Mouse (Mus musculus) thymus, postnatal 36 days (tissue): ENCODE measurements around the gene Wnt8b.

Experiments
- DNase-seq, 2 experiments: peaks; one replicate each; pipeline ENCODE4 v3.0.0; 2022; ENCODE audit warnings: mixed read lengths in 2 of 2

Gene Wnt8b

DNA sequence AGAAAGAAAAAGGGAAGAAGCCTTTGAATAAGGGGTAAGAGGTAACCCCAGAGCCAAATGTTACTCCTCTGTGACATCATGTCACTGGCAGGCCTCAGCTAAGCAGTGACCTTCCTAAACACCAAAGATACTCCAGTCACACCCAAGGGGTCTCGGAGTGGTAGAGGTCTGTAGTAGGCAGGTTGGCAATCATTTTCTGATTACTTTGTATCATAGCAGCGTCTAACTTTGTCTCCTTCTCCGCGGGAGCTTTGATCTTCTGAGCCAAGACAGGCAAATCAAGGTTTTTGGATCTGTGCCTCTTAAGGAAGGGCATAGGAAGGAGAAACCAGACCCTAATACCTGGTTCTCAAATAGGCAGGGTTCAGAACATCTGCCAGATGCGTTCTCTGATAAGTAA, 19.3 kb downstream of the Wnt8b start:
- DNase-seq = peak in 1 of 2 experiments; percentile 29

DNA sequence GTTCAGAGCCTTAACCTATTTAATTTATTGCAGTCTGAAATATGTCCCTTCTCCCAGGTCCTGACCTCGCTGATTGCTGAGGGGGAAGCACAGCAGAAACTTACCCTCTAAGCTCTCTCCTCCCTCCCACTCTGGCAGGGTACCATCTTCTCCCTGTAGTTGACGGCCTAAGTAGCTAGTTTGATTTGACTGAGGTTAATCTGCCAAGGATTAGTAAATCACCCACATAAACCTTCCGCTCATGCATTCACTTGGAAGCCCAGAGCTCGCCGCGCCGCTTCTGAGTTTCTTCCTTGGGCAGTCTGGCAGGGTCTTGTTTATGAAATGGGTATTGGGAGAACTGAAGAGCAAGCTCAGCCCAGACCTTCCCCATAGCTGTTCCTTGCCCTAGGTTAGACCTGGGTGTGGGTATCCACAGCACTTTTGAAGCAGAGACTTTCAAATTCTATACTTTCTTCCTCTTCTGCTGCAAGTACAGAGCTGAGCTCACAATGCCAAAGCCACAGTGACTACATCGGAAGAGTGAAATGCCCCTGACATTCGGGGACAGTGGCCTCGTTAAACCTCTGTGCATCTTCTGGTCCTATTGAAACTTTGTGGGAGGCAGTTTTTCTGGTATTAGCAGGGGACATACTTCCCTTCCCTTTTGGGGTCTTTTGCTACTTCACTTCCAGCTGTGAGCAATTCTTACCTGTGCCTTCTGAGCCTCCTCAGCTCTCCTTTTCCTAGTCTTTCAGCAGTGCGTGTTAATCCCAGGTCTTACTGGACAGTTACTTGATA, 20.0 kb downstream of the Wnt8b start:
- peak in 1 of 2 experiments; percentile 26 for DNase-seq

DNA sequence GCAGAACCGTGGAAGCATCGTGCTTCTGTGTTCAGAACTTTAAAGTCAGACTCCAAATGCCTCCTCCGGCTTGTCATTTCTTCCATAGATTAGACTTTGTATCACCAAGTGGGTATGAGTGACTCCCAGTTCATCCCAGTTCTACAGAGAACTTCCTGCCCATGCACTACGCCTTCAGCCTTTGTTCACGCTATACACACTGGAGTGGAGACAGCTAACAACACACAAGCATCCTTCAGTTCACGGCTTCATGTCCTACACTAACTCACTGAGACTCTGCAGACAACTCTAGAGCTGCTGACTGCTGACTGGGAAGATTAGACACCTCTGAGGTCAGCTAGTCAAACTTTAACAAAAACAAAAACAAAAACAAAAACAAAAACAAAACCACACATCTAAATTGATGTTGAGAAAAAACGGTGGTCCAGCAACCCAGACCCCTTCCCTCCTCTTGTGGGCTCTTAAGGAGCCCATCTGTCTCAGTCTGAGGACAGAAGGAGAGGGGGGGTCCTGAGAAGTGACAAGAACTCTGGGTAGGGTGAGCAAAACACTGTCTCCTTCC, 20.7 kb downstream of the Wnt8b start:
- no peak for DNase-seq

DNA sequence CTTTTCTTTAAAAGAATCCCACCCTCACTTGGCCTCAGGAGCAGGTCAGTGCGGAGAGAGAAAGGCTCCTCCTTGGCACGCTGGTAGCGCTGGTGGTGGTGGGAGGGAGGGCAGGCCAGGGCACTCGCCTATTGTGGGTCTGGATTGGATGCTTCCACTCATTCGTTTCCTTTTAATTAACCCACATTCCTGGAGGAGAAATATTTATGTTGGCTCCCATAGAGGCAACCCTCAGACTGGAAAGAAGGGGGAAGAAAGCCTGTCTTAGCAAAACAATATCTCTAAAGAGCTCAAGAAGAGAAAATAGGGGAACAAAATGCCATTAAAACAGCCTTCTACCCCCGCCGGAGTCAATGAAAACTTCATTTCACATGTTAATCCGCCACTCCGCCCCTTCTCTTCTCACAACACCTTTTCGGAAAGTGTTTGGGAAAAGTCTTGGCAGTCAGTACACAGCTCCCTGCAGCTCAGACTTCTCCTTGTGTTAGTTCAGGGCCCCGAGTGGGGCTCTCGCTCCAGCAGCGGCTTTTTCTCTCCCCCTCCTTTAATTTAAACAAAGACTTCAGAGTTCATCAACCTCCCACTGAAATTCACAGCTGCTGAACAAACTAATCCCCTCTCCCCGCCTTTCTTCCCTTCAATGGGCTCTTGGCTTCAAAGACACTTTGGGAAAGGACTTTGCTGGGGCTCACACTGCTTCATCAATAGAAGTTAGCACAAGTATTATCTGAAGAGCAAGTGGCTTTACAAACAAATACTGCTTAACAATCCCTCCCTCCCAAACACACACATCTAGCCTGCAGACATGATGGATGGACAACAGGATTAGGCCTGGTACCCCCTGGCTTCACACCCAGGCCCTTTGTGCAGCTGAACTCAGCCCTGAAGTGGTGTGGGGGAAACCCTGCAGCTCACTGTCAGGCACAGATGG, 21.5 kb downstream of the Wnt8b start:
- DNase-seq = no peak

DNA sequence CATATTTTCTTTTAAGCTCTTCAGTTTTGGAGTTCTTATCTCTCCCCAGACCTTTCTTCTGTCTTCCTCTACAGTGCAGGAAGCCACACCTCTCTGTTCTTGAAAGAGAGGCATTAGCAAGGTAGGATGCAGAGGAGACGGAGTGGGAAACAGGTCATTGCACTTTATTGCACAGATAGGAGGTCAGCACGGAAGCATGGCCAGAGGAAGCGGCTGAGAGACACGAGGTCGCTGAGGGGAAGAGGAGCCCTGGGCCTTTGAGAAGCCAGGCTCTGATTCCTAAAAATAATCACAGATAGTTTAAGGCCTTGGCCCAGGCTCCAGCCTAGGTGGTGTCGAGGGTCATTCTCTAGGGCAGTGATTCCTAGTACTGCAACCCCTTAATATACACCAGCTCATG, 22.5 kb downstream of the Wnt8b start:
- no peak for DNase-seq

DNA sequence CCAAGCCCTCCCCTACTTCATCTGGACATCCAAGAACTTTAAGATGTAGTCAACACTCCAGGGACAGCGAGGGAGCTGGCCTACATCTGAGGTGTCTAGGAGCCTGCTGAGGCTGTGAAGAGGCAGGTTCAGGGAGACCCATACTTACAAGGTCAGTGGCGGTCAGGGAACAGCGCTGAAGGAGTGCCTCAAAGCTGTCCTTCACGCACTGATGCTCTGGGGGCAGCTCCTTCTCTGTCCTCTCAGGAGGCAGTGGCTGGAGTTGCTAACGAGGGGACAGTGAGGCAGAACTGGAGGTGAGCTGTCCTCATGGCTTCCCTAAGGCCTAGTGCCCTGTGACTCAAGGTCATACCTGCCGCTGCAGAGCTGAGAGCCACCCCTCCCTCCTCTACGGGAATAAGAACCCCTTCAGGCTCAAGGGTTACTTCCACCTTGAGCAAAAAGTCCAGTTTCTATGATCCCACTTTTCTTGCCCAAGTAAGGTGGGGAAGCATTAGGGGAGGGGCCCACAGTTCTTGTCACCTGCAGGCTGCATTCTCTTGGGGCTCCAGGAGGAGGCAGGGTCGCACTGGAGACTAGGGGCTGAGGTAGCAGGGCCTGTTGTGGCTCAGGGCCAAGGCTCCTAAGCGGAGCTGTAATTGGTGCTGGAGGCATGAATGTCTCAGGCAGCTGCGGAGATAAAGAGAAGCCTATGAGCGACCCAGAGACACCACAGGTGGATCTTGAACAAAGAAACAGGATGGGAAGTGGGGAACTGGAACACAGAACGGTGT, 24.9 kb downstream of the Wnt8b start:
- peak; percentile 65 to 73 for DNase-seq

DNA sequence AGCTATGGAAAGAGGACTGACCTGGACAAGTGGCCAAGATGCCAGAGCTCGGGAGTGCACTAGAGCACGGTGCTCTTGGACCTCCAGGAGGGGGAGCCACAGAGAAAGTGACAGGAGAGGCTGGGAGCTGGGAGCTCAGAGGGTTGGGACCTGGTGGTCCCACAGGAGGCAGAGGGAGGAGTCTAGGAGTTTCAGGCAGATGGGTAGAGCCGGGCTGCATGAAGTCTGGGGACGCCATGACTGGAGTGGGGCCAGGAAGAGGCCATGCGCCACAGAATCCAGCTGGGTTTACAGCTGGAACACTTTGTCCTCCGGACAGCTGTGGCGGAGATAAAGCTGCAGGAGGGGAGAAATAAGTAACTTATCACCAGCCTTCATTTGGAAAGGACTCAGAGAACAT, 25.9 kb downstream of the Wnt8b start:
- no peak for DNase-seq

DNA sequence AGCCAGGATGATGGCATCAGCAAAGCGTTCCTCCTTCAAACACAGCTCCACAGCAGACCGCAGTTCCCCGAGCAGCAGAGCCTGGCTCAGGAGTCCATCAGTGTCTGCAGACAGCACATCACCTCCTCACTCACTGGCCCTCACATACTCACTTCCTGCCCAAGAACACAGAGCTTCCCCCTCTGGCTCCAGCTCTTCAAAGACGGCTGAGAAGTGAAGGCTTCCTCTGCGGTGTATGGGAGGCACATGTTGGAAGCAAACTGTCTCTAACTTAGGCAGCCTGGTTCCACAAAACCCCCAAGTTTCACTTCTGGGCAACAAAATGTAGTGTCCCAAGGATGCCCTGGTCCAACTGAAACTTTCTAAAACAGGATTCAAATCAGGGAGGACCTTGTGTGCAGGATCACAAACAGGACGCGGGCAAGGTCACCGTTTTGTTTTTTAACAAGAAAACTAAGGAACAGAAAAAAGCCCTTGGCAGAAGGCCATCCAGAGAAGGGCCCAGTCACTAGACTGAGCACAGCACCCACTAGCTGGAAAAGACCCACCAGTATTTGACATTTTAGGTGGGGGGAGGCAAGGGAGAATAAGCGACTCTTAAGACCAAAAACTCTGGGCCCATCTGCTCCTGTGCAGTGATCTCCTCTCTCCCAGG, 32.4 kb downstream of the Wnt8b start:
- peak; percentile 51 to 60 for DNase-seq

DNA sequence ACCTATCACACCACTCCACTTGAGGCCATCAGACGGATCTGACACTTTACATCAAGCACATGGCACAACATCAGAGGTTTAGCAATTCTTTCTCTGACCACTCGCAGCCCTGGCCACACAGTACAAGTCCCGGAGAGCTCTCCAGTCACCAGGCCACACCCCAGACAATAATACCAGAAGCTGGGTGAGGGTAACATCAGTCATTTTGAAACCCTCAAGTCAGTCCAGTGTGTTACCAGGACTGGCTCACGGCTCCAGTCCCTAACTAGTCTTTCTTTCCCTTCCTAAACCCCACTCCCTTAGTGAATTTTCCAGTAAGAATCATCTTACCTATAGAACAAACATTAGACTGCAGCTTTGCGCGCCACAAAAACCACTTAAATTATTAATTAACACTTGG, 36.7 kb downstream of the Wnt8b start:
- no peak for DNase-seq

DNA sequence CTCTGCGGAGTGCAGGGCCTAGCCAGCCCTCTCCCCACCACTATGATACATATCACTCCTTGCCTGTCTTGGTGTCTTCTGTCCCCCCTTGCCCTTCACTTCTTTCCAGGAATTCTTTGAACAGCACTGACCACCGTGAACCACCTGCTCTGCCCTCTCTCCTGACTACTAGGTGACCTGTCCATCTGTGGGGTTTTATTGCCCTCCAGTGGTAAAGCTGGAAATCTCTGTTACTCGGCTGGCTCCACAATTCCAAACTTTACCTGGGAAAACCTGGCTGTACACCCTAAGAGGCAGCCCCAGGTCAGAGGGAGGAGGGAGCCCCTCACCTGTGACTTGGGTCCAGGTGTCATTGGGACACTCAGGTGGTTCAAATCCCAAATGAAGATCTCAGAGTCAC, 42.1 kb downstream of the Wnt8b start:
- no peak for DNase-seq

DNA sequence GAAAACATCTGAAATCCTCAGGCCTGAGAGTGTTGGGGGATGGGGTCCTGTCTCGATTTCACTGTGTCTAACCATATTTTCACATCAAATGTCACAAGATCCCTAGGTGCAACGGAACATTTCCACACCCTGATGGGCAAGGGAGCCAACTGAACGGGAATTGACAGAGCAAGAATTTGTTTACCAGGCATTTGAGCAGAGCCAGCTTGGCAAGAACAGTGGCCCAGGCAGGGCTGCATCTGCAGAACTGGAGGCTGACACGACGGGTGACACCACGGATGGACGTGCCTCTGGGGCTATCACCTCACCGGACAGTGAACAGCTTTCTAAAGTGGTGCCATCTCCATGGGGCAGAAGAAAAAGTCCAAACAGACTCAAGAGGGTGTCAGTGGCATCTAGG, 44.1 kb downstream of the Wnt8b start:
- no peak for DNase-seq

DNA sequence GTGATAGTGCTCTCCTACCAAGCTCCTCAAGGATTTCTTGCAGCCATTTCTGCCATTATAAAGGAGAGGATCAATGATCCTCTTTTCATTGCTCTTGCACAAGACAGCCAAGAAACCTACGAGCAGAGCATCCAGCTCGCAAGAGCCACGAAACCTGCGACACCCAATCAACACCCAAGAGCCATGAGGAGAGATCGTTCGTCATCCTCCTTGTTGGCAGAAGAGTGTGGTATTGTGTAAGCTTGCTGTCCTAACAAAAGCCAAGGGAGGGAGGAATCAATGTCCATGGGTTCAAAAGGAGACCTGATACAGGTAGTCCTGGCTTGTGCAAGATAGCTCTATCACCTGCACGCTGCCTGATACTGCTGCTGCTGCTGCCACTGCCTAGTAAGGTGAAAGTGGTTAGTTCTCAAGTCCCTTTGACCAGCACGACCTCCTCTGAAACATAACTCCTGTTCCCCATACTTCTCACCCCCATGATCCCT, 49.5 kb downstream of the Wnt8b start:
- no peak for DNase-seq

DNA sequence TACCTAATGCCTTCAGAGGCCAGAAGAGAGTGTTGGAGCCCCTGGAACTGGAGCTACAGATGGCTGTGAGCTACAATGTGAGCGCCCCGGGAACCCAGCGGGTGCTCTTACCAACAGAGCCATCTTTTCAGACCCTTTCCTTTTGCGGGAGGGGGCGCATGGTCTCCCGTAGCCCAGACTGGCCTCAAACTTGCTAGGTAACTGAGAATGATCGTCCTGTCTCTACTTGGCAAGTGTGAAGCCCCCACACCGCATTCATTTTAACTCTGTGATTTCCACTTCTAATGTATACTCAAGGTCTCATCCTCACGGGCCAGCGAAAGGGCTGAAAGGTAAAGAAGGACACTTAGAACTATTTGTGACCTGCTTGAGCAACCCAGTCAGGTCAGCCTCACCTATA, 51.1 kb downstream of the Wnt8b start:
- DNase-seq = no peak

DNA sequence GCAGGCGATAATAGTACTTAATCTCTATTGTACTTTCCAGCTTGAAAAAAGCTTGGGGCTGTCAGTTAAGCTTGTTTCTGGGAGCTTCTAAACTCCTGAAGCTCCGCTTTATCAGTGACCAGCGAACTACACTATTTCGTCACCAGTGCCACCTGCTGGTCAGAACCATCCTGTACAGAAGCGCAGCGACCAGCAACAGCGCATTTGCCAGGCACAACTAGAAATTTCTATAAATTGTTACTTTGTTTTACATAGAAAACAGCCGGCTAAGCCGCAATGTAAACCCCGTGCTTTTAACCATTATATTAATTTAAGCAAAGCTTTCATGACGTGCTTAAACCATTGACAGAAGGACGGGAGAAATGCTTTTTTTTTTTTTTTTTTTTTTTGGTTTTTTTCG, 51.5 kb downstream of the Wnt8b start:
- DNase-seq = peak; percentile 60 to 72

DNA sequence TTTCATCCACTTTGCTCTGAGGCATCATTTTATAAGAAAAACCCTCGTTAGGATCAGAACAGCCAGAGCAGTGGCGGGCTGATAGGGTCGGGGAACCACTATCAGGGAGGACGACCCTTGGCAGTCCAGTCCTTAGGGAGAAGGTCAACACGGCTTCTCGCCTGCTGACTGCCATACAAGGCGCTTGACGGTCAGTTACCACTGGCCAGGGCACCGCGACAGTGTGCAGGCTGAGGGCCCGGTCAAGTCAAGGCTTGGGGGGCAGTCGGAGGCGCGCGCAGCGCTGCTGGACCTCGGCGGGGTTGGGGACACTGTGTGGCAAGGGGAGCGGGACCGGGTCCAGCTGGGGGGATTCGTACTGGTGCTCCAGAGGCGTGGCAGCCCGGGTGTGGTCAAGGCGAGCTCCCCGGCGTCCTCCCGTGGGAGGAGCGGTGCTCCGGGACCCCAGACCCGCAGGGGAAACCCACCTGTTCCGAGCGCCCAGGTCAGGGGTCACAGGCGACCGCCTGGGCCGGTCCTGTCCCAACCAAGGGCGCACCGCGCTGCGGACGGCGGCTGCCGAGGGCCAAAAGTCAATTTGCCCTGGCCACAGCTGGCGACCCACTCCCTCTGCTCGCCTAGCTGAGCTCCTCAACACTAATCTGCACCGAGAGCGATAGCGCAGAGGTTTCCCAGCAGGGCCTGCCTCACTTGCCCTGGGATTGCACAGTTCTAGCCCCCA, 52.2 kb downstream of the Wnt8b start, which contains the start of gene Sec31b:
Sec31b (minus strand) TSS at position 544 of the 721 bp plus-strand sequence.
- peak in 1 of 2 experiments; percentile 28 for DNase-seq

DNA sequence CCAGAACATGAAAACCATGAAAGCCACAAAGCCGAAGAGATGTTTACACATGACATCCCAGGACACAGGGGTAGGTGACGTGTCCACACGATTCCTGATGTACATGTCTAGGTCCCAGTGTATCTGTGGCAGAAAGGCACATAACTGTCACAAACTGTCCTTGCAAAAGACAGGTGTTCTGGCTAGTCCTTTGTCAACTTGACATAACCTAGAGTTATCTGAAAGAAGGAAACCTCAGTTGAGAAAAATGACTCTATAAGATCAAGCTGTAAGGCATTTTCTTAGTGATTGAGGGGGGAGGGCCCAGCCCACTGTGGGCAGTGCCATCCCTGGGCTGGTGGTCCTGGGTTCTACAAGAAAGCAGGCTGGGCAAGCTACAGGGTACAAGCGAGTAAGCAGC, 59.5 kb downstream of the Wnt8b start, which contains the start of gene Gm20538:
Gm20538 (minus strand) TSS at position 101 of the 400 bp plus-strand sequence.
- no peak for DNase-seq

DNA sequence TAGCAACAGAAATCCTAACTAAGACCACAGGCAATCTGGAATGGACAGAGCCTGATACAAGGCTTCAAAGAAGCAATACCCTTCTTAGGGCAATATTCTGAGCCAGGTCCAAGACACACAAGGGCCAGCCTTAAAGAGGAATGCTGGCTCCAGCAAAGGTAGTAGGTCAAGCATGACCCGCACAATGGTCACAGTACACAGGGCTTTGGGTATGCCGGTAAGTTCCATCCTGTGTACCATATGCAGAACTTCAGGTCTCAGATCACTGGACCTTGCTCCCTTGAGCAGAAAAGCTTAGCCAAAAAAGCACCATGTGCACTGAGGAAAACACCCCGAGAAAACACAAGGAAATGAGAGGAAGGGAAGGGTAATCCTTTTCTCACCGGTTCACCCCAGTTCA, 60.0 kb downstream of the Wnt8b start:
- DNase-seq = no peak

DNA sequence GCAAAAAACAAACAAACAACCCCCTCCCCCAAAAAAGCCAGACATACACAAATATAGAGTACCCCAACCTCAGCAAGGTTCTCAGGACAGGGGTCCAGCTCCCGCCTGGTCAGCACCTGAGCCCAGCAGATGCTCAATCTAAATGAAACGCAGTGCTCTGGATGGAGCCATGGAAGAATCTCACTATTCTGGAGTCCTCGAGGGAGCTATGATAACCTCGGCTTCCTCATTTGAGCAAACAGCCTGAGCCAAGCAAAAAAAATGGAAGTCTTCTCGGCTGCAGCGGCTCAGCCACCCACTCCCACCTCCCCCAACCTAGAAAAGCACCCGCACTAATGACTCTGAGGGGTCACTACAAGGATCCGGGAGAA, 61.2 kb downstream of the Wnt8b start:
- no peak for DNase-seq

DNA sequence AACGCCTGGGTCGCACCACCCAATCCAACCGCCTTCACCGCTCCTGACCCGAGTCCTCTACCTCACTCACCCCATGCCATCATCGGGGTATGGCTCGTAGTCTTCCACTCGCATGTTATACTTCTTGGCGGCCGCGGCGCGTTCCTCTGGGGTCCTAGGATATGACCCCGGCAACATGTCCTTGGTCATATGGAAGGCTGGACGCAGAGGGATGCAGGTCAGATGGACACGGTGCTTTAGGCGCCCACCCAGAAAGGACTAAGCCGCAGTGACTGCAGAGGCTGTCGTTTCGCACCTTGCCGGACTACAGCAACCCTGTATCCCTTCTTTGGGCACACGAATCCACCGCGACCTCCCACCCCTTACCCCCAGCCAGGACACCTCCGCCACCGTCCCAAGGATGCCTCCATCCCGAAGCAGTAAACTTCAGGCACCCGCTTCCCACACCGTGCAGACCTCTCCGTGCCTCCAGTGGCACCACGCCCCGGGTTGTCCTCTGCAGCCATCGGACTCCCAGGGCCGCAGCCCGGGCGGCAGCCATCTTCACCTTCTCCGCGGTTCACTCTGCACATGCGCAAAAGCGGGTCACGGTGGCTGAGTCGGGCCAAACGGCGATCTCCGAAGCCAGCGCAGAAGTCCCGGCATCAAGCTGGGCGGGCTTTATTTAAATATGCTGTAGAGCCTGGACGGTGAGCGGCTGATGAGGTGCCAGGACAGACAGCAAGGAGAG, 61.8 kb downstream of the Wnt8b start, which contains the start of gene Ndufb8:
Ndufb8 (minus strand) TSS at position 580 of the 730 bp plus-strand sequence.
- DNase-seq = peak; percentile 90 to 92

DNA sequence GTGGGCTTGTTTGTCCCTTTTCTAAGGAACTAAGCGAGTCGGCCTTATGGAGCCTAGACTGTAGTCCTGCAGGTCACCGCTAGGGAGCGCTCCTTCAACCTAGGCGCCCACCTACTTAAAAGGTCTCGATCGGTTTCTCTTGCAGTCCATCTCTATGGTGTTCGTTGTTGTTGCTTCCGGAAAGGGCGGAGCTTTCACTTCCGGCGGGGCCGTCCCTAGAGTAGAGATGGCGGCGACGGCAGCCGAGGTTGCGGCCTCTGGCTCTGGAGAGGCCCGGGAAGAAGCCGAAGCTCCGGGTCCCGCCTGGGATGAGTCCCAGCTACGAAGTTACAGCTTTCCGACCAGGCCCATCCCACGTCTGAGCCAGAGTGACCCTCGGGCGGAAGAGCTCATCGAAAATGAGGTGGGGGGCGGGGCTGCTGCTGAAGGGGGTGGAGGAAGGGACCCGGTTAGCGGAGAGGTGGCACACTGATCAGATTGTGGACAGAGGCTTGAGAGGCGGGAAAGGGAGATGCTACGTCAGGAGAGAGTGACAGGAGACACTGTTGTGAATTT, 69.5 kb downstream of the Wnt8b start, which contains the start of gene Hif1an:
Hif1an (plus strand) TSS at position 199 of the 555 bp plus-strand sequence.
- peak; percentile 93 to 94 for DNase-seq
